Mouse (Mus musculus) C2C12 (cell line): ENCODE measurements around the gene Bco1. TPM values are rescaled to one million over a fixed set of nuclear protein-coding genes. Genes with fewer than 3 reads are reported as not detected.

Experiments used
- H3K27me3 ChIP-seq: one replicate; pipeline ENCODE4 v1.6.1; 2011; ENCODE audit not compliant: control insufficient read depth, insufficient read depth, insufficient read length
- H3K36me3 ChIP-seq: one replicate; pipeline ENCODE4 v1.6.1; 2011; ENCODE audit not compliant: control insufficient read depth, insufficient read depth
- H3K4me3 ChIP-seq: one replicate; pipeline ENCODE4 v1.5.1; 2011; ENCODE audit warnings: mild to moderate bottlenecking, control low read depth; ENCODE audit not compliant: poor library complexity, insufficient read depth, severe bottlenecking
- H3K79me2 ChIP-seq: one replicate; pipeline ENCODE4 v1.6.1; 2011; ENCODE audit not compliant: control insufficient read depth, insufficient read depth
- H3K79me3 ChIP-seq: one replicate; pipeline ENCODE4 v1.6.1; 2011; ENCODE audit warnings: low read depth, control low read depth
- H3ac ChIP-seq: one replicate; pipeline ENCODE3; 2011; ENCODE audit warnings: low read depth; ENCODE audit not compliant: control insufficient read depth, insufficient read length
- CEBPB ChIP-seq: IDR thresholded peaks from one replicate; pipeline ENCODE4 v1.6.1; 2011; ENCODE audit warnings: low read depth, mild to moderate bottlenecking, control low read depth, moderate library complexity
- CTCF ChIP-seq: IDR thresholded peaks from one replicate; pipeline ENCODE4 v1.5.1; 2011; ENCODE audit not compliant: control insufficient read depth, insufficient read depth, insufficient read length
- FOSL1 ChIP-seq: IDR thresholded peaks from one replicate; pipeline ENCODE4 v1.8.0; 2011; ENCODE audit warnings: mild to moderate bottlenecking, low read length; ENCODE audit not compliant: poor library complexity, insufficient read depth, severe bottlenecking
- MAX ChIP-seq: IDR thresholded peaks from one replicate; pipeline ENCODE4 v1.6.1; 2011; ENCODE audit warnings: mild to moderate bottlenecking, control low read depth
- MYOD1 ChIP-seq: IDR thresholded peaks from one replicate; pipeline ENCODE4 v1.6.1; 2011; ENCODE audit warnings: low read depth; ENCODE audit not compliant: control insufficient read depth, insufficient read length
- MYOG ChIP-seq: IDR thresholded peaks from one replicate; pipeline ENCODE4 v1.6.1; 2011; ENCODE audit not compliant: control insufficient read depth, insufficient read length; ENCODE audit errors: extremely low read depth
- USF1 ChIP-seq: IDR thresholded peaks from one replicate; pipeline ENCODE4 v1.6.1; 2011; ENCODE audit warnings: low read depth, mild to moderate bottlenecking, control low read depth, moderate library complexity
- polyA plus RNA-seq: library from polyadenylated mRNA; unstranded; fragments of >200 nt; fragmentation: generic; extraction: Trizol; gene quantifications from one replicate; pipeline ENCODE4 v1.2.1, GENCODE M21; 2012; ENCODE audit warnings: missing spikeins

Bco1 gene
- polyA plus RNA-seq, 1 experiment, result not detected

- TF ChIP-seq CEBPB (no peak), FOSL1 (no peak), MYOG (no peak), MAX (no peak), USF1 (no peak), MYOD1 (no peak), CTCF (no peak)
- H3K27me3 ChIP-seq, result no peaks in the 10 kb centered on the region
- H3ac ChIP-seq, result no peak overlapping the region
- H3K79me2 ChIP-seq, result no peaks in the 10 kb centered on the region
- H3K36me3 ChIP-seq, result no peaks in the 10 kb centered on the region
- H3K79me3 ChIP-seq, result no peaks in the 10 kb centered on the region
- no peak overlapping the region for H3K4me3 ChIP-seq
These were observed 22.8 kb downstream of the Bco1 start for GRCm38 (mm10) chr8:117118409-117118808.

- TF ChIP-seq MYOG, result no peak
- no peak for TF ChIP-seq MYOD1
- no peak for TF ChIP-seq MAX
- TF ChIP-seq CTCF, result no peak
- no peak for TF ChIP-seq FOSL1
- TF ChIP-seq CEBPB, result no peak
- no peak for TF ChIP-seq USF1
- Histone ChIP-seq H3K27me3 (no peaks in the 10 kb centered on the region), H3K36me3 (no peaks in the 10 kb centered on the region), H3K79me3 (no peaks in the 10 kb centered on the region), H3K4me3 (no peak overlapping the region), H3ac (no peak overlapping the region), H3K79me2 (no peaks in the 10 kb centered on the region)
These were observed 25.6 kb downstream of the Bco1 start for GRCm38 (mm10) chr8:117121277-117121676.

- H3K27me3 ChIP-seq, result no peaks in the 10 kb centered on the region
- no peak overlapping the region for H3ac ChIP-seq
- H3K4me3 ChIP-seq, result no peak overlapping the region
- no peaks in the 10 kb centered on the region for H3K36me3 ChIP-seq
- TF ChIP-seq MAX (no peak), MYOG (no peak), CTCF (no peak)
- no peaks in the 10 kb centered on the region for H3K79me2 ChIP-seq
- H3K79me3 ChIP-seq, result no peaks in the 10 kb centered on the region
These were observed 28.4 kb downstream of the Bco1 start for GRCm38 (mm10) chr8:117123850-117124633.

- H3ac ChIP-seq, result no peak overlapping the region
- TF ChIP-seq USF1 (no peak), CEBPB (no peak), FOSL1 (no peak), MYOG (no peak), MYOD1 (no peak), CTCF (no peak), MAX (no peak)
- H3K79me2 ChIP-seq, result no peaks in the 10 kb centered on the region
- H3K27me3 ChIP-seq, result no peaks in the 10 kb centered on the region
- H3K36me3 ChIP-seq, result no peaks in the 10 kb centered on the region
- no peaks in the 10 kb centered on the region for H3K79me3 ChIP-seq
- H3K4me3 ChIP-seq, result no peak overlapping the region
These were observed 30.2 kb downstream of the Bco1 start for GRCm38 (mm10) chr8:117125854-117126253.

GRCm38 (mm10) chr8:117126411-117126810, 30.8 kb downstream of the Bco1 start:
- H3K79me3 ChIP-seq, result no peaks in the 10 kb centered on the region
- H3K36me3 ChIP-seq, result no peaks in the 10 kb centered on the region
- TF ChIP-seq USF1 (no peak), MAX (no peak), FOSL1 (no peak), CTCF (no peak), MYOD1 (no peak), CEBPB (no peak), MYOG (no peak)
- no peaks in the 10 kb centered on the region for H3K27me3 ChIP-seq
- no peak overlapping the region for H3K4me3 ChIP-seq
- H3K79me2 ChIP-seq, result no peaks in the 10 kb centered on the region
- no peak overlapping the region for H3ac ChIP-seq

- H3ac ChIP-seq, result no peak overlapping the region
These were observed 31.4 kb downstream of the Bco1 start for GRCm38 (mm10) chr8:117127063-117127462.

More at GRCm38 (mm10) chr8:117127063-117127462, 31.4 kb downstream of the Bco1 start:
- Histone ChIP-seq H3K36me3 (no peaks in the 10 kb centered on the region), H3K79me2 (no peaks in the 10 kb centered on the region), H3K27me3 (no peaks in the 10 kb centered on the region), H3K79me3 (no peaks in the 10 kb centered on the region), H3K4me3 (no peak overlapping the region)
- no peak for TF ChIP-seq MAX
- no peak for TF ChIP-seq CEBPB
- TF ChIP-seq USF1, result no peak
- no peak for TF ChIP-seq MYOD1
- no peak for TF ChIP-seq FOSL1
- no peak for TF ChIP-seq CTCF
- no peak for TF ChIP-seq MYOG
